Mouse (Mus musculus) ES-E14 (cell line): Measurements from ENCODE around the gene Sh3gl1.

Experiments used
- CHD2 ChIP-seq: IDR thresholded peaks from 2 replicates; pipeline ENCODE4 v1.6.1; 2014; ENCODE audit warnings: mild to moderate bottlenecking, low read depth, low read length, inconsistent platforms
- HCFC1 ChIP-seq: IDR thresholded peaks from 2 replicates; pipeline ENCODE4 v1.6.1; 2012; ENCODE audit warnings: low read length, inconsistent platforms, borderline replicate concordance; ENCODE audit not compliant: insufficient read depth
- MAFK ChIP-seq: IDR thresholded peaks from 2 replicates; pipeline ENCODE4 v1.6.1; 2014; ENCODE audit warnings: mild to moderate bottlenecking, low read depth, low read length, inconsistent platforms; ENCODE audit not compliant: insufficient read depth
- ZC3H11A ChIP-seq: IDR thresholded peaks from 2 replicates; pipeline ENCODE4 v1.6.1; 2012; ENCODE audit warnings: low read depth, mild to moderate bottlenecking, inconsistent platforms, low read length, borderline replicate concordance
- ZNF384 ChIP-seq: IDR thresholded peaks from 2 replicates; pipeline ENCODE4 v1.6.1; 2012; ENCODE audit warnings: low read depth, low read length, inconsistent platforms

- no peak for TF ChIP-seq MAFK
- TF ChIP-seq ZNF384 = no peak
- TF ChIP-seq ZC3H11A = no peak
- no peak for TF ChIP-seq CHD2
- no peak for TF ChIP-seq HCFC1
Observed at GRCm38 (mm10) chr17:56016793-56017785, 19.3 kb downstream of the Sh3gl1 start.
